Mouse (Mus musculus): ENCODE results near the gene Rgcc. TPM values are rescaled to one million over a fixed set of nuclear protein-coding genes. Genes with fewer than 3 reads are reported as not detected.
A peak's percentile ranks its signal among the peaks of the same experiment; 100 is the strongest.

Gene Rgcc
- 23.0 and 39.9 TPM in 2 replicates for polyA plus RNA-seq (2014; fragmentation: Nextera tagmentation; extraction: Ambion mirVana)

GRCm38 (mm10) chr14:79301466-79301875 is at the start of gene Rgcc:
Rgcc (minus strand) TSS chr14:79301645.
- H3K27me3 ChIP-seq (ENCODE audit: control insufficient read depth, insufficient read depth, low read length): 0 out of 2 replicates have a peak, but pooled peaks cover 9% of the 10 kb centered on the region
- peak; percentile 97 for ATAC-seq (ENCODE audit: low read depth)
- WGBS: under 1% methylated on average over 33 of the region's 34 CpGs
- H3K36me3 ChIP-seq (ENCODE audit: control insufficient read depth, insufficient read depth, low read length): no peaks in the 10 kb centered on the region
- no peak within 1 kb of the TSS for H3K27ac ChIP-seq (ENCODE audit: low read depth, low read length)
- no peaks in the 10 kb centered on the region for H3K9me3 ChIP-seq (ENCODE audit: control insufficient read depth, low read length)
- peak within 1 kb of the TSS; percentile 60 for H3K9ac ChIP-seq (replicated peaks; ENCODE audit: low read depth, low read length)
- H3K4me2 ChIP-seq (ENCODE audit: low read depth, low read length): peak within 1 kb of the TSS; percentile 98
- no peaks in the 10 kb centered on the region for H3K4me1 ChIP-seq (ENCODE audit: control insufficient read depth, insufficient read depth, low read length)
- peak within 1 kb of the TSS; percentile 42 for H3K4me3 ChIP-seq (ENCODE audit: low read depth, low read length)

DNA sequence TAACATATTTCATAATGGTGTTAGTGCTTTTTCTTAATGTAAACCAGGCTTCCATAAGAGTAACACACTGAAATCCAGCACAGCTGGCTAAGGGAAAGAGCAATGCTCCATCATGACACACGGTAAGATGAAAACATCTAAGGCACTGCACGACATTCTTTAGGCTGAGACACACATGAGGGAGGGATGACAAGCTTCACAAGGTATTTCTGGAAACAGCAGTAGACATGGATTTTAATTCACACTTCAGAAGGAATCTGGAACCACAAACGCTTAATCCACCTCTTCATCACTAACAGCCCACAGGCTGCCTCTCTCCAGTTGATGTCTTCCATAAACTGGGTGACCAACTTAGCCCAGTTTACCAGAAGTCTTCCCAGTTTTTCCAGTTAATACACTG is 44.9 kb upstream of the Rgcc start:
- WGBS: 91% methylated on average over 3 of the region's 3 CpGs
- no peaks in the 10 kb centered on the region for H3K27me3 ChIP-seq (ENCODE audit: control insufficient read depth, insufficient read depth, low read length)
- H3K4me3 ChIP-seq (ENCODE audit: low read depth, low read length): no peak overlapping the region
- no peak overlapping the region for H3K27ac ChIP-seq (ENCODE audit: low read depth, low read length)
- ATAC-seq (ENCODE audit: low read depth): no peak
- no peak overlapping the region for H3K9ac ChIP-seq (replicated peaks; ENCODE audit: low read depth, low read length)
- H3K4me2 ChIP-seq (ENCODE audit: low read depth, low read length): no peak overlapping the region
- peaks cover 20% of the 10 kb centered on the region for H3K36me3 ChIP-seq (ENCODE audit: control insufficient read depth, insufficient read depth, low read length)
- H3K9me3 ChIP-seq (ENCODE audit: control insufficient read depth, low read length): no peaks in the 10 kb centered on the region
- H3K4me1 ChIP-seq (ENCODE audit: control insufficient read depth, insufficient read depth, low read length): no peaks in the 10 kb centered on the region

GRCm38 (mm10) chr14:79335613-79336012 is 34.2 kb upstream of the Rgcc start:
- Histone ChIP-seq H3K4me2 (ENCODE audit: low read depth, low read length) (no peak overlapping the region), H3K36me3 (ENCODE audit: control insufficient read depth, insufficient read depth, low read length) (peaks cover 5% of the 10 kb centered on the region; the same call in 1 of the 2 replicates), H3K27ac (ENCODE audit: low read depth, low read length) (no peak overlapping the region), H3K27me3 (ENCODE audit: control insufficient read depth, insufficient read depth, low read length) (no peaks in the 10 kb centered on the region), H3K4me1 (ENCODE audit: control insufficient read depth, insufficient read depth, low read length) (no peaks in the 10 kb centered on the region), H3K4me3 (ENCODE audit: low read depth, low read length) (no peak overlapping the region), H3K9me3 (ENCODE audit: control insufficient read depth, low read length) (no peaks in the 10 kb centered on the region), H3K9ac (replicated peaks; ENCODE audit: low read depth, low read length) (no peak overlapping the region)
- WGBS: 91% methylated on average over 3 of the region's 3 CpGs
- ATAC-seq (ENCODE audit: low read depth): no peak

GRCm38 (mm10) chr14:79331936-79332335 is 30.5 kb upstream of the Rgcc start:
- H3K27me3 ChIP-seq (ENCODE audit: control insufficient read depth, insufficient read depth, low read length): no peaks in the 10 kb centered on the region
- H3K4me1 ChIP-seq (ENCODE audit: control insufficient read depth, insufficient read depth, low read length): no peaks in the 10 kb centered on the region
- WGBS: 69% methylated on average over 7 of the region's 7 CpGs
- H3K36me3 ChIP-seq (ENCODE audit: control insufficient read depth, insufficient read depth, low read length): peaks cover 4% of the 10 kb centered on the region; the same call in 1 of the 2 replicates
- no peaks in the 10 kb centered on the region for H3K9me3 ChIP-seq (ENCODE audit: control insufficient read depth, low read length)
- no peak for ATAC-seq (ENCODE audit: low read depth)
- no peak overlapping the region for H3K4me3 ChIP-seq (ENCODE audit: low read depth, low read length)
- H3K9ac ChIP-seq (replicated peaks; ENCODE audit: low read depth, low read length): no peak overlapping the region
- no peak overlapping the region for H3K27ac ChIP-seq (ENCODE audit: low read depth, low read length)
- H3K4me2 ChIP-seq (ENCODE audit: low read depth, low read length): no peak overlapping the region

- H3K4me1 ChIP-seq (ENCODE audit: control insufficient read depth, insufficient read depth, low read length): no peaks in the 10 kb centered on the region
- no peak overlapping the region for H3K27ac ChIP-seq (ENCODE audit: low read depth, low read length)
- no peaks in the 10 kb centered on the region; the same call in 1 of the 2 replicates for H3K36me3 ChIP-seq (ENCODE audit: control insufficient read depth, insufficient read depth, low read length)
- peak overlapping the region; percentile 12 for H3K4me2 ChIP-seq (ENCODE audit: low read depth, low read length)
- peak; percentile 65 for ATAC-seq (ENCODE audit: low read depth)
- no peaks in the 10 kb centered on the region for H3K27me3 ChIP-seq (ENCODE audit: control insufficient read depth, insufficient read depth, low read length)
- no peak overlapping the region for H3K9ac ChIP-seq (replicated peaks; ENCODE audit: low read depth, low read length)
- H3K4me3 ChIP-seq (ENCODE audit: low read depth, low read length): no peak overlapping the region; the same call in 1 of the 2 replicates
- H3K9me3 ChIP-seq (ENCODE audit: control insufficient read depth, low read length): no peaks in the 10 kb centered on the region
- WGBS: 50% methylated on average over 16 of the region's 16 CpGs
Observed at GRCm38 (mm10) chr14:79330944-79331561, 29.6 kb upstream of the Rgcc start.

DNA sequence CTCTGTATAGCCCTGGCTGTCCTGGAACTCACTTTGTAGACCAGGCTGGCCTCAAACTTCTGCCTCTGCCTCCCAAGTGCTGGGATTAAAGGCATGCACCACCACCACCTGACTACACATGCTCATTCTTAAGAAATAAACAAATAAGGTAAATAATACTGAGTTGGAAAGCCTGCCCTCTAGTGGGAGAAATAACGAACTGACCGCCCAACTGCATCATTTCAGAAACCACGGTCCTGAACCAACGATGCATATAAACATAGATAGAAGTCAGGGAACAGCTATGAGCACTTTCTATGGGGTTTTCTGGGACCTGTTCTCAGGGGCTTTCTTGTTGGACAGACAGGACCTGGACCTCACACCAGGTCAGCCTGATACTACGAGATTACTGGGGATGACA is 25.6 kb upstream of the Rgcc start:
- H3K27ac ChIP-seq (ENCODE audit: low read depth, low read length): no peak overlapping the region
- no peak overlapping the region for H3K4me2 ChIP-seq (ENCODE audit: low read depth, low read length)
- H3K4me1 ChIP-seq (ENCODE audit: control insufficient read depth, insufficient read depth, low read length): no peaks in the 10 kb centered on the region
- no peaks in the 10 kb centered on the region for H3K9me3 ChIP-seq (ENCODE audit: control insufficient read depth, low read length)
- no peak for ATAC-seq (ENCODE audit: low read depth)
- H3K27me3 ChIP-seq (ENCODE audit: control insufficient read depth, insufficient read depth, low read length): no peaks in the 10 kb centered on the region
- H3K9ac ChIP-seq (replicated peaks; ENCODE audit: low read depth, low read length): no peak overlapping the region
- H3K36me3 ChIP-seq (ENCODE audit: control insufficient read depth, insufficient read depth, low read length): no peaks in the 10 kb centered on the region
- H3K4me3 ChIP-seq (ENCODE audit: low read depth, low read length): no peak overlapping the region
- 30% methylated on average over 5 of the region's 5 CpGs for WGBS

DNA sequence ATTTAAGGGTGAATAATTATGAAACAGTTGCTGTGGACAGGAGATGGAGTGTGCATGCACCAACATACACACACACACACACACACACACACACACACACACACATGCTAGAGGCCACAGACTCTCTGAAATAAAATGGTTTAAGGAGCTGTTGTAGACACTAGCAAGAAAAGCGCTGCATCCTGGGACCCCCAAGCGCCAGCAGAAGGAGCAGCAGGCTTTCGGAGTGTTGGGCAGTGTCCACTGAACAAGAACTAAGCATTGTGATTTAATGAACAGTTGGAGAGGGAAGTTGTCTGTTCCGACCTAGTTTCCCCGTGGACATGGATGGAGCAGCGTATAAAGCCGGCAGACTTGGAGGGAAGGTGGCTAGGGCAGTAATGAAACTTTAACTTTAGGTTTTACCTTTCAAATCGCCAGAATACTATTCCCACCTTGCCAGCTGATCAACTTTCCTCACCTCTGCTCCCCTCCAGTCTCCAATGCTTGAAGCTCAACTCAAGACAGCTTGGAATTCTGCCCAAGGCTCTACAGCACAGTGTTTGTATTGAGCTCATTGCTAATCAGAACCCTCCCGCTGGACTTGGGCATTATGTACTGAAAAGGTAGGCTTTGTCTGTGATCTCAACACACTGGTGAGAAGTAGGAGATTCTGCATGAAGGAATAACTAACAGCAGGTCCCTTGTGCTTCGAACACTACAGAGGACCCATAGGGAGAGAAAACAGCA is 22.8 kb upstream of the Rgcc start:
- Histone ChIP-seq H3K9ac (replicated peaks; ENCODE audit: low read depth, low read length) (no peak overlapping the region), H3K36me3 (ENCODE audit: control insufficient read depth, insufficient read depth, low read length) (no peaks in the 10 kb centered on the region), H3K27me3 (ENCODE audit: control insufficient read depth, insufficient read depth, low read length) (no peaks in the 10 kb centered on the region), H3K27ac (ENCODE audit: low read depth, low read length) (no peak overlapping the region), H3K4me1 (ENCODE audit: control insufficient read depth, insufficient read depth, low read length) (no peaks in the 10 kb centered on the region), H3K4me3 (ENCODE audit: low read depth, low read length) (no peak overlapping the region), H3K4me2 (ENCODE audit: low read depth, low read length) (no peak overlapping the region), H3K9me3 (ENCODE audit: control insufficient read depth, low read length) (no peaks in the 10 kb centered on the region)
- no peak for ATAC-seq (ENCODE audit: low read depth)
- 87% methylated on average over 10 of the region's 10 CpGs for WGBS

DNA sequence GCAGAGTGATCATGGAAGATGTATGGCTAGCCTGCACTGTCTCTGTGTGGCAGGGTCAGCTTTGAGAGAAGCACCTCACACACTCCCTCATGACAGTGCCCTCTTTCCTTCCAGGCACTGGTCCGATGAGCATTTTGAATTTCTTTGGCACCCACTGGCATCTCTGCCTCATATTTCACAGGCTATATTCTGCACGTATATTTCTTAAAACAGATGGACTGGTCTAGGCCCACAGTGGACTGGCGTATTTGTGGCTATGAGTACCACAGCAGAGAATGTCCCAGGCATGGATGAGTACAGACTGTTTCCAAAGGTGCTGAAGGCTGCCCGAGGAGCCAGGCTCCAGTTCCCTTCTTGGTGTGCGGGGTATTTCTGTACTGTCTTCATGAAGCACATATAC is 20.4 kb upstream of the Rgcc start:
- Histone ChIP-seq H3K27ac (ENCODE audit: low read depth, low read length) (no peak overlapping the region), H3K36me3 (ENCODE audit: control insufficient read depth, insufficient read depth, low read length) (no peaks in the 10 kb centered on the region), H3K4me2 (ENCODE audit: low read depth, low read length) (no peak overlapping the region), H3K4me3 (ENCODE audit: low read depth, low read length) (no peak overlapping the region), H3K4me1 (ENCODE audit: control insufficient read depth, insufficient read depth, low read length) (no peaks in the 10 kb centered on the region), H3K9ac (replicated peaks; ENCODE audit: low read depth, low read length) (no peak overlapping the region), H3K27me3 (ENCODE audit: control insufficient read depth, insufficient read depth, low read length) (no peaks in the 10 kb centered on the region), H3K9me3 (ENCODE audit: control insufficient read depth, low read length) (no peaks in the 10 kb centered on the region)
- ATAC-seq (ENCODE audit: low read depth): no peak
- WGBS: 92% methylated on average over 5 of the region's 5 CpGs

- Histone ChIP-seq H3K36me3 (ENCODE audit: control insufficient read depth, insufficient read depth, low read length) (no peaks in the 10 kb centered on the region), H3K4me1 (ENCODE audit: control insufficient read depth, insufficient read depth, low read length) (no peaks in the 10 kb centered on the region), H3K27ac (ENCODE audit: low read depth, low read length) (no peak overlapping the region), H3K4me2 (ENCODE audit: low read depth, low read length) (no peak overlapping the region), H3K9me3 (ENCODE audit: control insufficient read depth, low read length) (no peaks in the 10 kb centered on the region), H3K4me3 (ENCODE audit: low read depth, low read length) (no peak overlapping the region), H3K9ac (replicated peaks; ENCODE audit: low read depth, low read length) (no peak overlapping the region), H3K27me3 (ENCODE audit: control insufficient read depth, insufficient read depth, low read length) (no peaks in the 10 kb centered on the region)
- peak; percentile 74 for ATAC-seq (ENCODE audit: low read depth)
- WGBS: 29% methylated on average over 8 of the region's 8 CpGs
Observed at GRCm38 (mm10) chr14:79321152-79321551, 19.7 kb upstream of the Rgcc start.

Data from neural tube, embryonic 14.5 days (tissue).